Mouse (Mus musculus) CH12.LX (cell line): ENCODE measurements around the gene Ankrd27. TPM values are rescaled to one million over a fixed set of nuclear protein-coding genes. Genes with fewer than 3 reads are reported as not detected.
"Not testable (repeated sequence)": the region's sequence is repeated elsewhere in the genome, so short reads cannot be mapped to it uniquely, and the experiment has no call there.

Experiments
- DNase-seq: peaks from one replicate; pipeline ENCODE4 v3.0.0-alpha.2; 2013; ENCODE audit errors: extremely low read depth
- H3K27ac ChIP-seq: 2 replicates; pipeline ENCODE4 v1.5.1; 2012; ENCODE audit warnings: low read depth, mild to moderate bottlenecking, control low read depth, moderate library complexity; ENCODE audit not compliant: insufficient read depth
- H3K27me3 ChIP-seq: replicated peaks from 2 replicates; pipeline ENCODE3; 2012; ENCODE audit warnings: inconsistent platforms
- H3K36me3 ChIP-seq, 2 experiments: replicated peaks in 1 of 2; 2 replicates each; pipeline versions ENCODE3 to v1.6.1; 2012; ENCODE audit warnings: inconsistent platforms in 1 of 2, low read length in 1 of 2, mild to moderate bottlenecking in 1 of 2, mixed read lengths in 1 of 2, moderate library complexity in 1 of 2; ENCODE audit not compliant: control insufficient read depth in 1 of 2, insufficient read depth in 1 of 2
- H3K4me1 ChIP-seq, 2 experiments: 2 replicates each; pipeline ENCODE4 v1.6.1; 2012; ENCODE audit warnings: inconsistent platforms in 1 of 2, moderate library complexity in 1 of 2; ENCODE audit not compliant: insufficient read depth in 2 of 2, control insufficient read depth in 1 of 2
- H3K4me2 ChIP-seq: 2 replicates; pipeline ENCODE4 v1.6.1; 2012; ENCODE audit warnings: low read depth, mild to moderate bottlenecking, control low read depth; ENCODE audit not compliant: poor library complexity, insufficient read depth, severe bottlenecking
- H3K4me3 ChIP-seq, 3 experiments: fragments of 150-350 bp in 1 of 3; sonication (generic) in 1 of 3; replicated peaks in 1 of 3; 2 replicates each; pipeline versions ENCODE3 to v1.5.1; 2011 to 2012; ENCODE audit warnings: low read depth in 2 of 3, low read length in 2 of 3, mild to moderate bottlenecking in 2 of 3, moderate library complexity in 2 of 3, control low read depth in 1 of 3, improper control_type of control experiment in 1 of 3, inconsistent platforms in 1 of 3, mixed read lengths in 1 of 3; ENCODE audit not compliant: poor library complexity in 1 of 3
- H3K79me2 ChIP-seq: replicated peaks from 2 replicates; pipeline ENCODE4 v1.6.1; 2012; ENCODE audit warnings: mild to moderate bottlenecking, moderate library complexity; ENCODE audit not compliant: control insufficient read depth, poor library complexity, insufficient read depth, severe bottlenecking; ENCODE audit errors: extremely low read depth
- H3K9ac ChIP-seq: 2 replicates; pipeline ENCODE4 v1.6.1; 2012; ENCODE audit warnings: low read depth, mild to moderate bottlenecking, control low read depth, moderate library complexity; ENCODE audit not compliant: insufficient read depth
- H3K9me3 ChIP-seq: replicated peaks from 2 replicates; pipeline ENCODE3; 2012; ENCODE audit warnings: low read length, inconsistent platforms, mixed read lengths
- BHLHE40 ChIP-seq: IDR thresholded peaks from 2 replicates; pipeline ENCODE4 v1.6.1; 2011; ENCODE audit warnings: mild to moderate bottlenecking, low read depth, low read length, improper control_type of control experiment
- CHD2 ChIP-seq: IDR thresholded peaks from 2 replicates; pipeline ENCODE4 v1.6.1; 2011; ENCODE audit warnings: low read length, improper control_type of control experiment
- CTCF ChIP-seq, 2 experiments: IDR thresholded peaks in 1 of 2; conservative IDR thresholded peaks in 1 of 2; 2 replicates each; pipeline ENCODE4 v1.5.1; 2011 to 2012; ENCODE audit warnings: low read depth in 2 of 2, low read length in 2 of 2, improper control_type of control experiment in 1 of 2, inconsistent platforms in 1 of 2, mild to moderate bottlenecking in 1 of 2, moderate library complexity in 1 of 2
- E2F4 ChIP-seq: IDR thresholded peaks from 2 replicates; pipeline ENCODE4 v1.6.1; 2011; ENCODE audit warnings: low read depth, low read length, improper control_type of control experiment; ENCODE audit not compliant: insufficient replicate concordance
- ELF1 ChIP-seq: IDR thresholded peaks from 2 replicates; pipeline ENCODE4 v1.6.1; 2014; ENCODE audit warnings: low read depth, mild to moderate bottlenecking, inconsistent platforms, low read length, improper control_type of control experiment
- EP300 ChIP-seq: IDR thresholded peaks from 2 replicates; pipeline ENCODE4 v1.6.1; 2011; ENCODE audit warnings: low read length, improper control_type of control experiment
- HCFC1 ChIP-seq: IDR thresholded peaks from 2 replicates; pipeline ENCODE4 v1.6.1; 2012; ENCODE audit warnings: low read depth, mild to moderate bottlenecking, inconsistent platforms, low read length, improper control_type of control experiment
- IRF4 ChIP-seq: IDR thresholded peaks from 2 replicates; pipeline ENCODE4 v1.6.1; 2014; ENCODE audit warnings: low read depth, mild to moderate bottlenecking, inconsistent platforms, low read length, improper control_type of control experiment
- JUN ChIP-seq: IDR thresholded peaks from 2 replicates; pipeline ENCODE4 v1.6.1; 2011; ENCODE audit warnings: low read depth, mild to moderate bottlenecking, low read length, improper control_type of control experiment, moderate library complexity; ENCODE audit not compliant: insufficient read depth
- MAX ChIP-seq: IDR thresholded peaks from 2 replicates; pipeline ENCODE4 v1.6.1; 2011; ENCODE audit warnings: low read length, improper control_type of control experiment
- MEF2A ChIP-seq: IDR thresholded peaks from 2 replicates; pipeline ENCODE4 v1.6.1; 2014; ENCODE audit warnings: low read depth, mild to moderate bottlenecking, inconsistent platforms, low read length, improper control_type of control experiment, borderline replicate concordance
- MXI1 ChIP-seq: IDR thresholded peaks from 2 replicates; pipeline ENCODE4 v1.6.1; 2011; ENCODE audit warnings: mild to moderate bottlenecking, low read depth, low read length, improper control_type of control experiment
- MYC ChIP-seq: IDR thresholded peaks from 2 replicates; pipeline ENCODE4 v1.6.1; 2011; ENCODE audit warnings: low read depth, mild to moderate bottlenecking, improper control_type of control experiment, low read length
- NELFE ChIP-seq: IDR thresholded peaks from 2 replicates; pipeline ENCODE4 v1.6.1; 2011; ENCODE audit warnings: low read depth, low read length, improper control_type of control experiment
- NRF1 ChIP-seq: IDR thresholded peaks from 2 replicates; pipeline ENCODE4 v1.6.1; 2014; ENCODE audit warnings: low read depth, mild to moderate bottlenecking, inconsistent platforms, low read length, improper control_type of control experiment, moderate library complexity
- POLR2A ChIP-seq: IDR thresholded peaks from 2 replicates; pipeline ENCODE4 v1.6.1; 2011; ENCODE audit warnings: low read depth, mild to moderate bottlenecking, improper control_type of control experiment, low read length
- RAD21 ChIP-seq: IDR thresholded peaks from 2 replicates; pipeline ENCODE4 v1.6.1; 2011; ENCODE audit warnings: low read depth, mild to moderate bottlenecking, low read length, improper control_type of control experiment, moderate library complexity
- SIN3A ChIP-seq: IDR thresholded peaks from 2 replicates; pipeline ENCODE4 v1.6.1; 2012; ENCODE audit warnings: low read length, improper control_type of control experiment, inconsistent platforms
- SMC3 ChIP-seq: IDR thresholded peaks from 2 replicates; pipeline ENCODE4 v1.6.1; 2011; ENCODE audit warnings: low read depth, low read length, improper control_type of control experiment
- USF1 ChIP-seq: IDR thresholded peaks from 2 replicates; pipeline ENCODE4 v1.6.1; 2014; ENCODE audit warnings: low read depth, mild to moderate bottlenecking, inconsistent platforms, low read length, improper control_type of control experiment
- USF2 ChIP-seq: conservative IDR thresholded peaks from 2 replicates; pipeline ENCODE4 v1.6.1; 2011; ENCODE audit warnings: low read depth, low read length, improper control_type of control experiment
- ZKSCAN1 ChIP-seq: IDR thresholded peaks from 2 replicates; pipeline ENCODE4 v1.6.1; 2012; ENCODE audit warnings: low read depth, inconsistent platforms, low read length, improper control_type of control experiment, borderline replicate concordance
- ZMIZ1 ChIP-seq: IDR thresholded peaks from 2 replicates; pipeline ENCODE4 v1.6.1; 2012; ENCODE audit warnings: low read depth, mild to moderate bottlenecking, inconsistent platforms, low read length, improper control_type of control experiment
- dilution Hi-C: fragments of 300-500 bp; cut with MboI; formaldehyde crosslinking; loops from 2 replicates; pipeline ENCODE4 v1.14.3; 2020; ENCODE audit warnings: low sequenced_read_pairs; ENCODE audit not compliant: extremely low pct_unique_long_range_greater_than_20kb, extremely low pct_ligation_motif_present
- in situ Hi-C: fragments of 300-500 bp; cut with MboI; formaldehyde crosslinking; loops from 3 replicates; pipeline ENCODE4 v1.14.3; 2019; ENCODE audit warnings: low sequenced_read_pairs, low pct_ligation_motif_present, low pct_unique_long_range_greater_than_20kb, mixed read lengths
- polyA plus RNA-seq: library from polyadenylated mRNA; unstranded; fragments of >175 nt; gene quantifications from 2 replicates; pipeline ENCODE4 v1.2.1, GENCODE M21; 2012; ENCODE audit warnings: low read depth; ENCODE audit not compliant: insufficient read length
- total RNA-seq, 2 experiments: library from RNA; depleted of rRNA; stranded (reverse); fragments of 300-350 nt in 1 of 2; fragments of >200 nt in 1 of 2; gene quantifications; 2 replicates each; pipeline ENCODE4 v1.2.3; 2012 to 2014

Ankrd27 gene
- total and polyA plus RNA-seq, 3 experiments = 38.6 to 49.1 (median 39.0) TPM

- H3K9me3 ChIP-seq, H3K79me2 ChIP-seq, H3K27me3 ChIP-seq, H3K4me1 ChIP-seq, dilution Hi-C loops, H3K4me3 ChIP-seq, DNase-seq, H3K4me2 ChIP-seq, H3K9ac ChIP-seq, H3K36me3 ChIP-seq, H3K27ac ChIP-seq: not testable (repeated sequence)
- in situ Hi-C loops = loop anchor here (25.0 kb wide), 1 partner anchor 182 kb away; the partner anchor contains the start of genes Cep89 and Faap24
- TF ChIP-seq SMC3 (peak; percentile 22; the same call in 1 of the 2 replicates), CTCF (conservative IDR thresholded peaks at IDR 0.05 in 1 of 2, IDR thresholded peaks at IDR 0.05 in 1 of 2; ENCODE audit: low read depth in 2 of 2, low read length in 2 of 2) (peak in 1 of 2 experiments; percentile 47; a peak in 2 of 4 replicates)
Measured at GRCm38 (mm10) chr7:35569724-35570123, 16.3 kb upstream of the Ankrd27 start.

DNA sequence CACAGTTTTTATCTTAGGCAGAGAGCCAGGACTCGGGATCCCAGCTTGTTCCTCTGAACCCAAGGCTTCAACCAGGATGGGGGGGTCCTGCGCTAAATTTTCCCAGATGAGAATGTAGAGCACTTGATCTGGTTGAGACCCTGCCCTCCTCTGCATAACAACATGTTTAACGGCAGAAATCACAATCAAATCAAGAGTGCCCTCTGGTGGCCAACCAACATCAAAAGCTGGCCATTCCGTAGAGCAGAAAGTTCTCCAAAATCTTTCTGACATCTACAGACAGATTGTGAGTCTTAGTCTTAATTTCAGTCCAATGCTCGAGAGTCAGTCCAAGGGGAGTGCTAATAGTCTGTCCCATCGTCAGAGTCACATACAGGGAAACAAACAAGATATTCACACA lies 15.2 kb upstream of the Ankrd27 start:
- H3K4me3 ChIP-seq, H3K9ac ChIP-seq, H3K79me2 ChIP-seq, H3K4me2 ChIP-seq, DNase-seq, dilution Hi-C loops, H3K9me3 ChIP-seq, H3K4me1 ChIP-seq, H3K36me3 ChIP-seq, H3K27ac ChIP-seq: not testable (repeated sequence)
- peaks cover 17% of the 10 kb centered on the region for H3K27me3 ChIP-seq
- in situ Hi-C loops = loop anchor here (25.0 kb wide), 1 partner anchor 184 kb away; the partner anchor contains the start of genes Cep89 and Faap24
- TF ChIP-seq CTCF (conservative IDR thresholded peaks at IDR 0.05 in 1 of 2, IDR thresholded peaks at IDR 0.05 in 1 of 2; ENCODE audit: low read depth in 2 of 2, low read length in 2 of 2) (peak in 1 of 2 experiments; percentile 52; a peak in 3 of 4 replicates), SMC3 (peak; percentile 34), RAD21 (peak; percentile 22)

GRCm38 (mm10) chr7:35579849-35580248 lies 6.2 kb upstream of the Ankrd27 start:
- TF ChIP-seq NELFE (no peak), EP300 (no peak), E2F4 (no peak), IRF4 (no peak), RAD21 (peak; percentile 55), POLR2A (no peak), JUN (no peak), ZMIZ1 (no peak), USF2 (no peak), ELF1 (no peak), MEF2A (no peak), SIN3A (no peak), MAX (no peak), HCFC1 (no peak), NRF1 (no peak), ZKSCAN1 (no peak), CHD2 (no peak), MXI1 (no peak), MYC (no peak), SMC3 (peak; percentile 51), CTCF (conservative IDR thresholded peaks at IDR 0.05 in 1 of 2, IDR thresholded peaks at IDR 0.05 in 1 of 2; ENCODE audit: low read depth in 2 of 2, low read length in 2 of 2) (peak; percentile 68 to 77), BHLHE40 (no peak), USF1 (no peak)
- Histone ChIP-seq H3K4me3 (no peak overlapping the region), H3K9me3 (peaks cover 4% of the 10 kb centered on the region), H3K27me3 (peaks cover 46% of the 10 kb centered on the region), H3K27ac (no peak overlapping the region), H3K36me3 (no peaks in the 10 kb centered on the region), H3K4me2 (no peak overlapping the region), H3K9ac (no peak overlapping the region), H3K4me1 (peaks cover 6 to 9% of the 10 kb centered on the region in 2 experiments), H3K79me2 (no peaks in the 10 kb centered on the region)
- in situ Hi-C loops = no loop called here
- dilution Hi-C loops = no loop called here
- peak; percentile 71 for DNase-seq
